Mouse (Mus musculus) neural tube, embryonic 14.5 days (tissue): ENCODE data around the gene Hs1bp3. TPM values are rescaled to one million over a fixed set of nuclear protein-coding genes. Genes with fewer than 3 reads are reported as not detected.

Experiments
- ATAC-seq: fragments of 200-750 bp; cut with Nextera tagmentation; 2 replicates; pipeline ENCODE4 v1.8.0; 2017; ENCODE audit warnings: low read depth, mild to moderate bottlenecking, moderate TSS enrichment, moderate library complexity
- H3K27ac ChIP-seq: fragments of 300-500 bp; sonication (generic); 2 replicates; pipeline ENCODE4 v1.5.1; 2014; ENCODE audit warnings: low read depth, mild to moderate bottlenecking, control low read depth, low read length, moderate library complexity, mixed read lengths
- H3K27me3 ChIP-seq: fragments of 300-500 bp; sonication (generic); 2 replicates; pipeline ENCODE4 v1.6.1; 2014; ENCODE audit warnings: low read length; ENCODE audit not compliant: control insufficient read depth, insufficient read depth
- H3K36me3 ChIP-seq: fragments of 300-500 bp; sonication (generic); 2 replicates; pipeline ENCODE4 v1.6.1; 2014; ENCODE audit warnings: low read length, mixed read lengths; ENCODE audit not compliant: control insufficient read depth, insufficient read depth
- H3K4me1 ChIP-seq: fragments of 300-500 bp; sonication (generic); 2 replicates; pipeline ENCODE4 v1.6.1; 2014; ENCODE audit warnings: low read length; ENCODE audit not compliant: control insufficient read depth, insufficient read depth
- H3K4me2 ChIP-seq: fragments of 300-500 bp; sonication (generic); 2 replicates; pipeline ENCODE4 v1.6.1; 2014; ENCODE audit warnings: mild to moderate bottlenecking, low read depth, low read length, control low read depth
- H3K4me3 ChIP-seq: fragments of 300-500 bp; sonication (generic); 2 replicates; pipeline ENCODE4 v1.5.1; 2014; ENCODE audit warnings: low read depth, low read length, control low read depth, mixed read lengths
- H3K9ac ChIP-seq: fragments of 300-500 bp; sonication (generic); replicated peaks from 2 replicates; pipeline ENCODE4 v1.6.1; 2014; ENCODE audit warnings: low read depth, mild to moderate bottlenecking, control low read depth, low read length, mixed read lengths
- H3K9me3 ChIP-seq: fragments of 300-500 bp; sonication (generic); 2 replicates; pipeline ENCODE4 v1.6.1; 2016; ENCODE audit warnings: low read length; ENCODE audit not compliant: control insufficient read depth
- WGBS: fragments of 180-500 bp; shearing (Covaris S2); extraction: QIAGEN DNeasy Blood & Tissue Kit; methylation state at CpG from one replicate; pipeline ENCODE4 v1.1.7; 2014; 5-methylcytosine and 5-hydroxymethylcytosine counted together
- polyA plus RNA-seq: library from polyadenylated mRNA; unstranded; fragments of >200 nt; fragmentation: Nextera tagmentation; extraction: Ambion mirVana; gene quantifications from 2 replicates; pipeline ENCODE4 v1.2.1, GENCODE M21; 2014

The Hs1bp3 gene
- polyA plus RNA-seq = 6.0 and 6.2 TPM in 2 replicates

DNA sequence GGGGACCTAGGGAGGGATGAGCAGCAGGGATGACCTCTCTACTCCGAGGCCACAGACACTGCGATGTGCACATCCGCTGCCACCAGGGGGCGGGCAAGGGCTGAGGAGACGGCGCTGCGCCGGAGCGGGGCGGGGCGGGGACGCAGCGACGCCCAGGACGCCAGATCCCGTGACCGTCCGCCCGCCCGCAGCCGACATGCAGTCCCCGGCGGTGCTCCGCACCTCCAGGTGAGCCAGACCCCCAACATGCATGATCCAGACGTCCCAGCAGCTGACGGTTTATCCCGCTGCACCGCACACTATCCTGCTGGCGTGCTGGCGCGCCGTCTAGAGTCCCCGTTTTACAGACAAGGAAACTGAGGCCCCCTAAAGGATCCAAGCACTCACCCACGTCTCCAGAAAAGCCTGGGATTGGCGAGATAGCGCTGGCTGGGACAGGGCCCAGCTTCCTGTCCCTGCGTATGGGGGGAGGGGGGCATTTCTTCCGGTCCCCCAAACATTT, at the start of gene Hs1bp3:
TSS of gene Hs1bp3 (plus strand) at position 163 of the 502 bp plus-strand sequence.
- no peaks in the 10 kb centered on the region for H3K9me3 ChIP-seq
- peak within 1 kb of the TSS; percentile 62 for H3K4me3 ChIP-seq
- ATAC-seq = peak; percentile 91
- peaks cover 10% of the 10 kb centered on the region for H3K4me1 ChIP-seq
- peak within 1 kb of the TSS; percentile 88 for H3K4me2 ChIP-seq
- H3K9ac ChIP-seq = peak within 1 kb of the TSS; percentile 70
- no peaks in the 10 kb centered on the region for H3K27me3 ChIP-seq
- H3K36me3 ChIP-seq = no peaks in the 10 kb centered on the region
- under 1% methylated on average over 38 of the region's 38 CpGs for WGBS
- no peak within 1 kb of the TSS for H3K27ac ChIP-seq

DNA sequence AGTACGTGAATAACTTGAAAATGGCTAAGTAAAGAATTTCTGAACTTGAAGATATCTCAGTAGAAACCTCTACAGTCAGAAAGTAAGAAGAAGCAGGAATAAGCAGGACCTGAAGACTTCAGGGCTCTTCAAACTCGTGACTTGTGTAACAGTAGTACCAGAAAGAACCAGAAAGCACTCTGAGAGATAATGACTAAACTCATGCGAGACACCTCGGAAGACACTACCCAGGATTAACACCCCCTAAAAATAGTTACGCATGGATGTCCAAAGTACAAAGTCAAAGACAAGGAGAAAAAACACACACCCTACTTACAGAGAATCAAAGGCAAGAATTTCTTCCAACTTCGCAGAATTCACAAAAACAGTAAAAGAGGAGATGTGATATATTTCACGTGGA, 46.9 kb upstream of the Hs1bp3 start:
- WGBS = 95% methylated on average over 7 of the region's 7 CpGs
- H3K27me3 ChIP-seq = no peaks in the 10 kb centered on the region
- no peaks in the 10 kb centered on the region for H3K9me3 ChIP-seq

GRCm38 (mm10) chr12:8269627-8270026, 43.6 kb upstream of the Hs1bp3 start:
- H3K36me3 ChIP-seq = no peaks in the 10 kb centered on the region
- no peak overlapping the region for H3K4me3 ChIP-seq
- no peaks in the 10 kb centered on the region for H3K4me1 ChIP-seq
- no peaks in the 10 kb centered on the region for H3K9me3 ChIP-seq
- H3K27me3 ChIP-seq = no peaks in the 10 kb centered on the region
- no peak overlapping the region for H3K4me2 ChIP-seq
- H3K9ac ChIP-seq = no peak overlapping the region
- WGBS = 95% methylated on average over 11 of the region's 11 CpGs
- no peak for ATAC-seq
- no peak overlapping the region for H3K27ac ChIP-seq

More for the DNA sequence above, 46.9 kb upstream of the Hs1bp3 start:
- H3K27ac ChIP-seq = no peak overlapping the region
- no peaks in the 10 kb centered on the region for H3K4me1 ChIP-seq
- H3K4me3 ChIP-seq = no peak overlapping the region
- H3K36me3 ChIP-seq = no peaks in the 10 kb centered on the region
- H3K4me2 ChIP-seq = no peak overlapping the region
- H3K9ac ChIP-seq = no peak overlapping the region
- no peak for ATAC-seq

GRCm38 (mm10) chr12:8271405-8271804, 41.8 kb upstream of the Hs1bp3 start:
- no peak for ATAC-seq
- no peaks in the 10 kb centered on the region for H3K36me3 ChIP-seq
- H3K4me2 ChIP-seq = no peak overlapping the region
- no peaks in the 10 kb centered on the region for H3K9me3 ChIP-seq
- H3K4me1 ChIP-seq = no peaks in the 10 kb centered on the region
- WGBS = 92% methylated on average over 2 of the region's 2 CpGs
- no peaks in the 10 kb centered on the region for H3K27me3 ChIP-seq
- no peak overlapping the region for H3K4me3 ChIP-seq
- no peak overlapping the region for H3K9ac ChIP-seq
- H3K27ac ChIP-seq = no peak overlapping the region

GRCm38 (mm10) chr12:8273471-8274171, 39.6 kb upstream of the Hs1bp3 start:
- 94% methylated on average over 6 of the region's 6 CpGs for WGBS
- no peak overlapping the region for H3K4me3 ChIP-seq
- no peak for ATAC-seq

DNA sequence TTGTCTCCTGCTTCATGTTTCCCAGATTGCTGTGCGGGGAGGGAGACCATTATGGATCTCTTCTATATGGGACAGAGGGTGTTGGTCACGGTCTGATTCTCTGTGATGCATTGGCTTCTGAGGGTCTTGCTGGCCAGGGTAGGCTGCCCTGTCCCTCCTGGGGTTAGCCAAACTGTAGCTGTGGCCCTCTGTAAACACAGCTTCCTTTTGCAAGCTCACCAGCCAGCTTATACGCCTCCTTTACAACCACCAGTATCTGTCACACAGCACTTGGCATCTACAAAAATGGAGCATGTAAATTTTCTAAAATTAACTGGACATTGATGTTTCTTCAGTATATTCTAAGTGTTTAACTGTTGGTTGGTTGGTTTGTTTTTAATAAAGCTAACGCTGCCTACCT, 37.8 kb upstream of the Hs1bp3 start:
- H3K36me3 ChIP-seq = no peaks in the 10 kb centered on the region
- no peak overlapping the region for H3K4me3 ChIP-seq
- H3K27me3 ChIP-seq = no peaks in the 10 kb centered on the region
- 88% methylated on average over 4 of the region's 4 CpGs for WGBS
- H3K4me1 ChIP-seq = no peaks in the 10 kb centered on the region
- ATAC-seq = no peak
- no peaks in the 10 kb centered on the region for H3K9me3 ChIP-seq
- H3K9ac ChIP-seq = no peak overlapping the region
- no peak overlapping the region for H3K4me2 ChIP-seq
- H3K27ac ChIP-seq = no peak overlapping the region

More at GRCm38 (mm10) chr12:8273471-8274171, 39.6 kb upstream of the Hs1bp3 start:
- no peak overlapping the region for H3K4me2 ChIP-seq
- no peak overlapping the region for H3K27ac ChIP-seq
- H3K4me1 ChIP-seq = no peaks in the 10 kb centered on the region
- H3K27me3 ChIP-seq = no peaks in the 10 kb centered on the region
- no peak overlapping the region for H3K9ac ChIP-seq
- H3K9me3 ChIP-seq = no peaks in the 10 kb centered on the region
- H3K36me3 ChIP-seq = no peaks in the 10 kb centered on the region

GRCm38 (mm10) chr12:8281225-8282017, 31.8 kb upstream of the Hs1bp3 start:
- no peak overlapping the region for H3K4me3 ChIP-seq
- H3K36me3 ChIP-seq = no peaks in the 10 kb centered on the region
- ATAC-seq = 0 out of 2 replicates have a peak, but pooled peaks have one; percentile 24
- no peak overlapping the region for H3K9ac ChIP-seq
- H3K27ac ChIP-seq = no peak overlapping the region
- H3K9me3 ChIP-seq = no peaks in the 10 kb centered on the region
- H3K27me3 ChIP-seq = no peaks in the 10 kb centered on the region
- WGBS = 86% methylated on average over 15 of the region's 15 CpGs
- H3K4me1 ChIP-seq = no peaks in the 10 kb centered on the region
- H3K4me2 ChIP-seq = no peak overlapping the region

GRCm38 (mm10) chr12:8287970-8288369, 25.3 kb upstream of the Hs1bp3 start:
- Histone ChIP-seq H3K27ac (no peak overlapping the region), H3K9me3 (no peaks in the 10 kb centered on the region), H3K27me3 (no peaks in the 10 kb centered on the region), H3K36me3 (no peaks in the 10 kb centered on the region), H3K4me2 (no peak overlapping the region), H3K4me1 (no peaks in the 10 kb centered on the region), H3K4me3 (no peak overlapping the region), H3K9ac (no peak overlapping the region)
- WGBS = 84% methylated on average over 3 of the region's 3 CpGs
- no peak for ATAC-seq

GRCm38 (mm10) chr12:8289099-8289498, 24.1 kb upstream of the Hs1bp3 start:
- Histone ChIP-seq H3K9ac (no peak overlapping the region), H3K4me2 (no peak overlapping the region), H3K4me3 (no peak overlapping the region), H3K4me1 (no peaks in the 10 kb centered on the region), H3K36me3 (no peaks in the 10 kb centered on the region), H3K27ac (no peak overlapping the region), H3K9me3 (no peaks in the 10 kb centered on the region), H3K27me3 (no peaks in the 10 kb centered on the region)
- ATAC-seq = no peak
- 84% methylated on average over 6 of the region's 6 CpGs for WGBS
